Mouse (Mus musculus): Measurements from ENCODE around the gene Fbxo46. TPM values are rescaled to one million over a fixed set of nuclear protein-coding genes. Genes with fewer than 3 reads are reported as not detected.

The Fbxo46 gene
- total and polyA plus RNA-seq, 3 experiments = 10.1 to 13.7 TPM; not detected in 1

- Histone ChIP-seq H3K36me3 (ENCODE audit: control insufficient read depth in 1 of 2, insufficient read depth in 2 of 2, low read length in 2 of 2) (0 out of 4 replicates have a peak, but pooled peaks cover 0 to 2% of the 10 kb centered on the region in 2 experiments), H3K9ac (ENCODE audit: control insufficient read depth, low read depth, low read length, poor library complexity, severe bottlenecking) (no peak overlapping the region), H3K27me3 (ENCODE audit: control insufficient read depth in 1 of 2, insufficient read depth in 2 of 2, low read length in 2 of 2) (no peaks in the 10 kb centered on the region), H3K9me3 (replicated peaks; ENCODE audit: insufficient read depth, low read length) (no peaks in the 10 kb centered on the region), H3K4me1 (ENCODE audit: control insufficient read depth in 1 of 2, insufficient read depth in 2 of 2, low read length in 2 of 2) (peaks cover 0 to 4% of the 10 kb centered on the region in 2 experiments; a peak in 2 of 4 replicates), H3K79me2 (ENCODE audit: control insufficient read depth, insufficient read depth, low read length, poor library complexity) (no peaks in the 10 kb centered on the region; the same call in 1 of the 2 replicates), H3K27ac (ENCODE audit: control insufficient read depth, low read depth, low read length) (no peak overlapping the region), H3K4me3 (ENCODE audit: control insufficient read depth in 1 of 2, insufficient read depth in 1 of 2, low read depth in 2 of 2, low read length in 2 of 2) (no peak overlapping the region)
- no peak for DNase-seq (ENCODE audit: low read depth, low spot score)
- TF ChIP-seq CTCF (IDR thresholded peaks at IDR 0.05 in 2 of 3, conservative IDR thresholded peaks at IDR 0.05 in 1 of 3; ENCODE audit: control insufficient read depth in 1 of 3, insufficient read depth in 1 of 3, low read depth in 2 of 3, low read length in 3 of 3, poor library complexity in 1 of 3, severe bottlenecking in 1 of 3) (no peak), ZKSCAN1 (IDR thresholded peaks at IDR 0.05; ENCODE audit: low read depth, low read length) (no peak), ZMIZ1 (IDR thresholded peaks at IDR 0.05; ENCODE audit: low read depth, low read length) (no peak), USF1 (IDR thresholded peaks at IDR 0.05; ENCODE audit: low read depth, low read length) (no peak), MAFK (IDR thresholded peaks at IDR 0.05; ENCODE audit: borderline replicate concordance, low read depth, low read length) (no peak), JUND (IDR thresholded peaks at IDR 0.05; ENCODE audit: low read depth, low read length) (no peak), MYC (IDR thresholded peaks at IDR 0.05; ENCODE audit: low read depth, low read length) (no peak), POLR2AphosphoS2 (IDR thresholded peaks at IDR 0.05; ENCODE audit: low read length) (no peak), GATA1 (IDR thresholded peaks at IDR 0.05; ENCODE audit: low read depth, low read length) (no peak), HCFC1 (IDR thresholded peaks at IDR 0.05; ENCODE audit: low read depth, low read length) (no peak), CHD1 (IDR thresholded peaks at IDR 0.05; ENCODE audit: low read depth, low read length) (no peak)
These were observed 8.1 kb downstream of the Fbxo46 start for GRCm38 (mm10) chr7:19127744-19128143.

- Histone ChIP-seq H3K27ac (ENCODE audit: control insufficient read depth, low read depth, low read length) (no peak overlapping the region), H3K27me3 (ENCODE audit: control insufficient read depth in 1 of 2, insufficient read depth in 2 of 2, low read length in 2 of 2) (no peaks in the 10 kb centered on the region), H3K9me3 (replicated peaks; ENCODE audit: insufficient read depth, low read length) (no peaks in the 10 kb centered on the region), H3K79me2 (ENCODE audit: control insufficient read depth, insufficient read depth, low read length, poor library complexity) (no peaks in the 10 kb centered on the region), H3K9ac (ENCODE audit: control insufficient read depth, low read depth, low read length, poor library complexity, severe bottlenecking) (no peak overlapping the region), H3K36me3 (ENCODE audit: control insufficient read depth in 1 of 2, insufficient read depth in 2 of 2, low read length in 2 of 2) (0 out of 4 replicates have a peak, but pooled peaks cover 0 to 2% of the 10 kb centered on the region in 2 experiments), H3K4me3 (ENCODE audit: control insufficient read depth in 1 of 2, insufficient read depth in 1 of 2, low read depth in 2 of 2, low read length in 2 of 2) (no peak overlapping the region), H3K4me1 (ENCODE audit: control insufficient read depth in 1 of 2, insufficient read depth in 2 of 2, low read length in 2 of 2) (peaks cover 0 to 4% of the 10 kb centered on the region in 2 experiments; a peak in 2 of 4 replicates)
- DNase-seq (ENCODE audit: low read depth, low spot score) = no peak
- no peak for TF ChIP-seq ELF1 (IDR thresholded peaks at IDR 0.05; ENCODE audit: low read depth, low read length)
- no peak for TF ChIP-seq USF2 (IDR thresholded peaks at IDR 0.05; ENCODE audit: borderline replicate concordance in 1 of 2, insufficient read depth in 1 of 2, low read depth in 1 of 2, low read length in 2 of 2)
- TF ChIP-seq JUND (IDR thresholded peaks at IDR 0.05; ENCODE audit: low read depth, low read length) = no peak
- TF ChIP-seq SIN3A (IDR thresholded peaks at IDR 0.05; ENCODE audit: low read length) = no peak
- no peak for TF ChIP-seq NELFE (IDR thresholded peaks at IDR 0.05; ENCODE audit: low read depth, low read length)
These were observed 9.7 kb downstream of the Fbxo46 start for GRCm38 (mm10) chr7:19129396-19129795.
